Mouse (Mus musculus): Measurements from ENCODE around the gene Actr6. TPM values are rescaled to one million over a fixed set of nuclear protein-coding genes. Genes with fewer than 3 reads are reported as not detected.
A peak's percentile ranks its signal among the peaks of the same experiment; 100 is the strongest.
"Not testable (repeated sequence)": the region's sequence is repeated elsewhere in the genome, so short reads cannot be mapped to it uniquely, and the experiment has no call there.

Actr6 gene
- total RNA-seq, 4 experiments from 2014 or later, result 19.8 to 22.5 (median 20.9) TPM

DNA sequence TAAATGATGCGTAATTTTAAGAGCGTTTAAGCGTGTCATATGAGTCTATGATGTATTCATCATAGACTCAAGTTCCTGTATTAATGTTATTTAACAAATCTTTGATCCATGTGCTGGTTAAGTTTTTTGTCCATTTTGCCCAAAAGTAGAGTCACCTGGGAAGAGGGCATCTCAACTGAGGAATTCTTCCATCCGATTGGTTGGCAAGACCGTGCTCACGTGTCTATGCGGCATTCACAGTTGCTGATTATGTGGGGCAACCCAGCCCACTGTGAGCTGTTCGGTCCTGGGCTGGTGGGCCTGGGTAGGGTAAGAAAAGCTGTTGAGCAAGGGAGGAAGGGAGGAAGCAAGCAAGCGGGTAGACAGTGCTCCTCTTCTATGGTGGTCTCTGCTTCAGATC lies 6.3 kb upstream of the Actr6 start:
- DNase-seq (ENCODE audit: low spot score in 2 of 2), result no peak

DNA sequence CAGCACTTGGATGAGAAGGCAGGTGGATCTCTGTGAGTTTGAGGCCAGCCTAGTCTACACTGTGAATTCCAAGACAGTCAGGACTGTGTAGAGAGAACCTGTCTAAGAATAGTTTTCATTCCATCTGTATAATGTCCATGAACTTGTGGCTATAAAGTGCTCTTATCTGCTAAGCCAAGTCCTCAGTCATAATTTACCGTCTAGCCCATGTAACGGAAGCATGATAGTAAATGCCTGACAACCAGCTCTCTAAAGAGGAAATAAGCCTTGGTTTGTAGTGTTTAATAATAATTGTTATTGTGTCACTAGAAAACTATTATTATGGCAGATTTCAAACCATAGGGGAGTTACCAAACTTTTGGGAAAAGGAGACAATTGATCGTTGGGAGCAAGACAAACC lies 5.8 kb upstream of the Actr6 start:
- no peak for DNase-seq (ENCODE audit: low spot score in 2 of 2)

DNA sequence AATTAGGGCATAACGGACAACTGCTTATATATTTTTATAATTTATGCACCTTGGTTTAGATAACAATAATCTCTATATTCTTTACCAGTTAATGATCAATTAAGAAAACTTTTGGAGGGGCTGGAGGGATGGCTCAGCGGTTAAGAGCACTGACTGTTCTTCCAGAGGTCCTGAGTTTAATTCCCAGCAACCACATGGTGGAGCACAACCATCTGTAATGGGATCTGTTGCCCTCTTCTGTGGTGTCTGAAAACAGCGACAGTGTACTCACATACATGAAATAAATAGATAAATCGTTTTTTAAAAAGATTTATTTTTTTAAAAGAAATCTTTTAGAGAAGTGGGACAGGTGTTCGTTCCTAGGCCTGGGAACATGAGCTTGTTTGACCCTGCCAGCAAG lies 5.0 kb upstream of the Actr6 start:
- DNase-seq (ENCODE audit: low spot score in 2 of 2), result no peak

DNA sequence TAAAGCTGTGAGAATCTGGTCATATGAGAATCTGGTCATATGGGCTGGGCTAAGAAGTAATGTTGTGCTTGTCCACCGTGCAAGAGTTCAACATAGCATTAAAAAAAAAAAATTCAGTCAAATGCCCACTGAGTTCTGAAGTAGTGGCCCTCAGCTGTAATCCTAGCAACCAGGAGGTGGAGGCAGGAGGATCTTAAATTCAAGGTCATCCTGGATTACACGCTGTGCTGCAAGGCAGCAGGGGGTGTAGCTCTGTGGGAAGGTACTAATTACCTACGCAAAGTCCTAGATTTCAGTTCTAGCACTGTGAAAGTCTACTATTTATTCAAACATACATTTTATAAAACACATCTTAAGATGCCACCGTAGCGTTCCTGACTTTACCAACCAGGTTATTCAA lies 754 bp downstream of the Actr6 start:
- DNase-seq (ENCODE audit: low spot score in 2 of 2), result no peak

DNA sequence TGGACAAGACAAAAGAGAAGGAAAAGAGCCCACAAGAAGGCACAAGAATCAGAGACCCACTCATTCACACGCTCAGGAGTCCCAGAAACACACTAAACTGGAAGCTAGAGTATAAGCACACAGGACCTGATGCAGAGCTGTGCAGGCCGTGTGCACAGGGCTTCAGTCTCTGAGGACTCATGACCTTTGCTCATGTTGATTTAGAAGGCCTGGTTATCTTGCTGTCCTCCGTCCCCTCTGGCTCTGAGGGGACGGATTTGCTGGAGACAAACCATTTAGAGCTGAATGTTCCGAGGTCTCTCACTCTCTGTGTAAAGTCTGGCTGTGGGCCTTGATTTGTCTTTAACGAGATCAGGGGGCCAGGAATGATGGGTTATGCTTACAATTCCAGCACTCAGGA lies 1.7 kb downstream of the Actr6 start:
- no peak for DNase-seq (ENCODE audit: low spot score in 2 of 2)

DNA sequence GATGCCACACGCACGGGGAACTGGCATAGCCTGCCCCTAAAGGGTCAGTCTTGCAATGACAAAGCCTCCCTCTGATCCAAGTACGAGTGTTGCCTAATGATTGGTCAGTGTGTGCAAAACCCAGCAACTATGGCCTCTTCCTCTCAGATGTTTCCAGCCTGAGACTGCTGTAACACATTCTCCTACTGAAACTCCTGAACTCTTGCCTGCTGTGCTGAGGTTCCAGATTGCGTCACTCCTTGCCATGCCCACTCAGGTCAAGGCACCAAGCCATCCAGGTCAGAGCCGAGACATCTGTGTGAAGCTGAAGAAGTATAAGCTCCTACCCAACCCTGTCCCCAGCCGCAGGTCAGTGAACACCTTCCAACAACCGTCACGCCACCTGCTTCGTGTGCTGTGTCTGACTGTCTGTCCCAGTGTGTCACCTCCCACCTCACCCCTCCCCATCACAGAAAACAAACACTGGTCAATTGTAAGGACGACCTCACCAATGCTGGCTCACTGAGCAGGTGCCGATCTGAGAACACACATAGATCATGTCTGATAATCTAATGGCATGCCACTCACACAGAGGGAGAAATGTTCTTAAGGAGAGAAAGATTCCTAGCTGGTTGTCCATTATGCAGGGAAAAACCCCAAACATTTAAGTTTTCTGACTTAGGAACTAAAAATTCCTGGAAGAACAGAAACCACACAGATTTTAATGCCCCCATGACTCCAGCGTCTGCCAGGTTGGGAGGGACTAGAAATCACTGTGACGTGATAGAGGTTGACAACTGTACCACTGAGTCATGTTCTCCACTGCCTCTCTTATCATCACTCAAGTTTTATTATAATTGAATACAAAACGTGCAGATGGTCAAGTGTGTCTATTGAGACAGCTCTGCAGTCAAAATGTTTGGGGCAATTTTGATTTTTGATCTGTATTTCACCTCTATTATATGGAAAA lies 9.6 kb downstream of the Actr6 start:
- DNase-seq (ENCODE audit: low spot score in 2 of 2), result no peak

DNA sequence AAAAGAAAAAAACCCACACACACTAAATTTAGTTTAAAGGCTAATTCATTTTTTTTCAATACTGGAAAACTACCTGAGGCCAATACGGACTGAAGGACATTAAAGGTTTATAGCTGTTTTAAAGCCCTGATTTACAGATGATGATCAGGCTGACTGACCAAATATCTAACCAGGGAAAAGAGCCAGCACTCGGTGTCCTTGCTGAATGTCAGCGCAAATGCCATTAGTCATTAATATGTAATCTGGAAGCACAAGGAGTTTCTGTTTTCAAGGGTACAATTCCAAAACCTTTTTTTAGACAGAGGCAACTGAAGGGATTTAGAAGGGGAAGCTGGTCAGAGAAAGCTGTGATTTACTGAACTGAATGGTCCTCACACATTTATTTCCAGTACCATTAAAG lies 11.3 kb downstream of the Actr6 start:
- no peak for DNase-seq (ENCODE audit: low spot score in 2 of 2)

DNA sequence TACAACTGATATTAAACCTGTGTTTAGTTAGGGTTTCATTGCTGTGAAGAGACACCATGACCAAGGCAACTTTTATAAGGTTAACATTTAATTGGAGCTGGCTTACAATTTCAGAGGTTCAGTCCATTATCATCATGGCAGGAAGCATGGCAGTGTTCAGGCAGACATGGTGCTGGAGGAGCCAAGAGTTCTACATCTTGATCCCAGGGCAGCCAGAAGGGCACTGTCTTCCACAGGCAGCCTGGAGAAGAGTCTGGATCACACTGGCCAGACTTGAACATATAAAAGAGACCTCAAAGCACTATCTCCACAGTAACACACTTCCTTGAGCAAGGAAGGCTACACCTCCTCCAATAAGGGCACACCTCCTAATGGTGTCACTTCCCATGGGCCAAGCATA lies 11.8 kb downstream of the Actr6 start:
- DNase-seq (ENCODE audit: low spot score in 2 of 2), result no peak

DNA sequence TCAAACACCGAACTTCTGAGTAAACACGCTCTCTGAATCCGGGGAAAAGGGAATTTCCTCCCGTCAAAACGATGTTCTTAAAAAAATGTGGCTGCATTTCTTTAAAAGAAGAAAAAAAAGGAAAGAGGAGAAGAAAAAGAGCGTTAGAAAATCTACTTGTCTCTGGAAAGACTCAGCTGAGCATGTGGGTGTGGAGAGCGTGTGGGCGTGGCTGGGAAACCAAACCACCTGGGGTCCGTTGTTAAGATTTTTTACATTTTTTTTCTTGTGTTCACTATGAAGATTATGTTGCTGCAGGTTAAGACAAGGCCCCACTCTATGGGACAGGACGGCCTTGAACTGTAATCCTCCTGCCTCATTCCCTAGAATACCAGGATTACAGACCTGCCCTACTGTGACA lies 17.2 kb downstream of the Actr6 start:
- DNase-seq (ENCODE audit: low spot score in 2 of 2), result peak in 1 of 2 experiments; percentile 17

DNA sequence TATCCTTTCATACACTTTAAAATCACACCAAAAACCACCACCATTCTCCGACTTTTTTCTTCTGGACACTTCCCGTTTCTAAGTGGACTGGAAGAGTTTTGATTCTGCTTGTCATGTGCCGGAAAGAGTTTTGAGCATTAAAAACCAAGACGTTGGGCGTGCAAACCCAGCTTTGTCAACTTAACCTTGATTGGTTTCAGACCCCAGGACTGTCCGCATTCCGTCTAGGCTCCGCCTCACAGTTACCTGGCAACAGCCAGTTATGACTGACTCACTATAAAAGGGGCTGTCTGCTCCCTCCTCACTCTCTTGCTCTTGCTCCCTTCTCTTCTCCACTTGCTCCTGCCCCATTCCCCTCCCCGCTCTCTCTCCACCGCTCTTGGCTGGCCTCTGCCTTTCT lies 23.4 kb downstream of the Actr6 start:
- no peak for DNase-seq (ENCODE audit: low spot score in 2 of 2)

DNA sequence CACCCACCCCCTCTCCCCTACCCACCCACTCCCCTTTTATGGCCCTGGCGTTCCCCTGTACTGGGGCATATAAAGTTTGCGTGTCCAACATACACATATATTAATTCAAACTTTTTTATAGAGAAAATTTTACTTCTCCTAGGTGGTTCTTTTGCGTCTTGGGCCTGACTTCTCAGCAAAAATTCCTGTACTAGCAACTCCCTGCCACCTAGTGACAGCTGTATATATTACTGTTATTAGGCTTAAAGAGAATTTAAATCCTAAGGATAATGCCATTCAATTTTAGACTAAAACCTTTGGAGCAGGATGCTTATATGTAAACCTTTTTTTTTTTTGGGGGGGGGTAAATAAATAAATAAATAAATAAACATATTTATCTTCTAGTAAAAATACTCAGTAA lies 24.7 kb downstream of the Actr6 start:
- no peak for DNase-seq (ENCODE audit: low spot score in 2 of 2)

DNA sequence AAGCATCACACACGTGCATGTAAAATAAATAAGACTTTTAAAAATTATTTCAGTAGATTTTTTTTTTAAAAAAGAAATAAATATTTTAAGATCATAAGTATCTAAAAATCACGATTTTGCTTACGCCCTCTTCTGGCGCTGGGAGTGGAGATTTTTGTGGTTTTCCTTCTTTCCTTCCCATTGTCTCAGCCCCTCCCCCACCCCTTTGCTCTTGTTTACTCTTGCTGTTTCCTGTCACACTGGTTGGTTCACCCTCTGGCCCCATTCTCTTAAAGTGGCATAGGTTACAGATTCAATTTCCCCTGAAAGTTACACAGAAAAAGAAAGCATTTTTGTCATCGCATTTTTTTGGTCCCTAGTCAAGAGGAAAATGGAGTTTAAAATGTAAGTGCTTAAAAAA lies 29.1 kb downstream of the Actr6 start:
- DNase-seq (ENCODE audit: low spot score in 2 of 2), result no peak

DNA sequence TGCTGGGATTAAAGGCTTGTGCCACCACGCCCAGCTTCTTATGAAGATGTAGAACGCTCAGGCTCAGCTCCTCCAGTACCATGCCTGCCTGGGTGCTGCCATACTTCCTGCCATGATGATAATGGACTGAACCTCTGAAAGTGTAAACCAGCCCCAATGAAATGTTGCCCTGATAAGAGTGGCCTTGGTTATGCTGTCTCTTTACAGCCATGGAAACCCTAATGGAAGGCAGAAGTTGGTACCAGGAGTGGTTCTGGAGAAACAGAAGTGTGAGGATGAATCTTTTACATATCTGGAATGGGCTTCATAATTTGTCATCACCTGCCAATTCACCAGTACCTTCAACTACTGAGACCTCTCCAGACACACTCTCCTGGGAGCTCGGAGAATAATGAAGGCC lies 34.1 kb downstream of the Actr6 start:
- no peak for DNase-seq (ENCODE audit: low spot score in 2 of 2)

DNA sequence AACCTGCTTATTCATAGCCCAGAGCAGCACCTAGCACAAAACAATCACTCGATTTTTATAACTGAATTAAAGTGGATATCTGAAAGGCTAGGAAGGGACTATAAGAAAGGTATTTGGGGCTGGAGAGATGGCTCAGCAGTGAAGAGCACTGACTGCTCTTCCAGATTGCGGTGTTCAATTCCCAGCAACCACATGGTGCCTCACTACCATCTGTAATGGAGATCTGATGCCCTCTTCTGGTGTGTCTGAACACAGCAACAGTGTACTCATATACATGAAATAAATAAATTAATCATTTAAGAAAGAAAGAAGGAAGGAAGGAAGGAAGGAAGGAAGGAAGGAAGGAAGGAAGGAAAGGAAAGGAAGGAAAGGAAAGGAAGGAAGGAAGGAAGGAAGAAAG lies 35.8 kb downstream of the Actr6 start:
- not testable (repeated sequence) for DNase-seq (ENCODE audit: low spot score in 2 of 2)

DNA sequence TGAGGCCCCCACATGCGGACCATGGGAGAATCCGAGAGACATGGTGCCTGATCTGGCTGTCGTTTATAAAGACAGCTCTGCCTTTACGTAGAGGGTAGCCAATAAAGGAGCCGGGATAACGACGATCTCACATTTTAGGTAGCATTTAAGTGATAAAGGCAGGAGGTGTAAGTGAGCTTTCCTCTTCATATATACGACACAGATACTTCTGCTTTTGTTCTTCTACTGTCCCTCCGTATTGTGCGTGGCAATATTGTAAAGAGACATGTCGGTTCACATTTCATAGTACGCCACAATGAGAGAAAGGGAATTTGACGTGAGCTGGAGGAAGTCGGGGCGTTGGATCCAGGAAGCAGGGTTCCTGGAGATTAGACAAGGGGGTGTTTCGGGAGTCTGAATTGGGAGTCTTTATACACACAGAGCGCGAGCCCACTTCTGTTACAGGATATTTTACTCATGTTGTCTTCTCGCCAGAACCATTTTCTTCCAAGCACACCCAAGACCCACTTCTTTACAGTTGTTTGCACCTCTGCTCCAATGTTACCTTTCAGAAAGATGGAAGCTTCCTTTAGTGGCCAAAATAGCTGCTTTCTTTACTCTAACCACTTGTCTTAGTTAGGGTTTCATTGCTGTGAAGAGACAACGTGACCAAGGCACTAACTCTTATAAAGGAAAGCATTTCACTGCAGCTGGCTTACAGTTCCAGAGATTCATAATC lies 36.7 kb downstream of the Actr6 start:
- DNase-seq (ENCODE audit: low spot score in 2 of 2), result no peak

DNA sequence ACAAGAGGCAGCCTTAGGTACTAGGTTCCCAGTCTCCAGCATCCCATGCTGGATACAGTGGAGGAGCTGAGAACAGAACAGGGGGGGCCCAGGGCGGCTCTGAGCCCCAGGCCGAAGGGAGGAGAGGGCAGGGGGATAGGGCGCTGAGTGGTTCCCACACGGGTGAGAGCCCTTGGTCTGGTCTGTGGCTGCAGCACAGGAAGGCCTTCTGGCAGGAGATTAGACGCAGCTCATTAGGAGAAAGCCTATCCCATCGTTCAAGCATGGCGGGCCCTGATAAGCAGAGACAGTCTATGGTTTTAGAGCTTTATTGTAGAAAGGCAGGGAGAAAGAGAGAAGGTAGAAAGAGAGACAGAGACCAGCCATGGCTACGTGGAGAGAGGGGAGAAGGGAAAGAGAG lies 42.1 kb downstream of the Actr6 start:
- no peak for DNase-seq (ENCODE audit: low spot score in 2 of 2)

DNA sequence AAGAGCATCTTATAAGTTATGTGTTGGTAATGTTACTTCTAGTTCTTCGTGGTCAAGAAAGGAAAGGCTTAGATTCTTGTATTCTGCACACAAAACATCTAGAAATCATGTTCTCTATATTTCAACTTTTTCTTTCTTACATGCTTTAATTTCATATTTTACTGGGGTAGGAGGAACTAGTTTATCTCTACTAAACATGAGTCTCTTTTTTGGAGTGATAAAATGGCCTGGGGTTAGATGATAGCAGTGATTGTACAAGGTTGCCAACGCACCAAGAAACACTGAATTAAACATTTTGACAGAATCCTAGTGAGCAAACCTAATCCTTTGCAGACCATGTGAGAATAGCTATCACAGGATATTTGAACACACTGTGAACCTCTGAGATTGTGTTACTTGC lies 44.6 kb downstream of the Actr6 start:
- DNase-seq (ENCODE audit: low spot score in 2 of 2), result no peak

DNA sequence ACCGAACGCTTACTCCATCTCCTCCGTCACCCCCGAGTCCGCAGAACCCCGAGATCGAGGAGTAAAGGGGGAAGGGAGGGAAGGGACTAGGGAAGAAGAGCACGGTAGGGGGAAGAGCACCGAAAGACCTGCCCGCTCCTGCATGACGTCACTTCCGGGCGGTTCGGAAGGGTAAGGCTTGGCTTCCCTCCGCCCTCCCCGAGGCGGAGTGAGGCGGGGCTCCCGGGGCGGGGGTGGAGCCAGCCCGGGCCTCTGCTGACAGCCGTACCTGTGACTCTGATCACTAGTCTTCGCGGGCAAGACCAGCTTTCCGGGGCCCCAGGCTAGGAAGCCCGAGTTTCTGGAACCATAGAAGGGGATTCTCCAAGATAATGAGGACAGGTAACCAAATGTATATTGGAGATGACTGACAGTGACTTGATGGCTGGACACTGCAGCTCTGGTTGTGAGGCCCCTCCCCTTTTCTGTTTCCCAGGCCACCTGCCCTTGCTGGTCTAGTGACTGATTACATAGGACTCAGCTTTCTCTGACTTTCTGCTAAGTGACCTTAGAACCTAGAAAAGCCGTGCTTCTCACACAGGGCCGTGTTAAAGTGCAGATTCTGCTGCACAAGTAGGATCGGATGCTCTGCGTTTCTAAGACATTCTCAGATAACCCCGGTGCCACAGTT lies 45.8 kb downstream of the Actr6 start, which contains the start of gene Scyl2:
TSS of gene Scyl2 (minus strand) at position 147 of the 670 bp plus-strand sequence.
- peak; percentile 81 to 94 for DNase-seq (ENCODE audit: low spot score in 2 of 2)

DNA sequence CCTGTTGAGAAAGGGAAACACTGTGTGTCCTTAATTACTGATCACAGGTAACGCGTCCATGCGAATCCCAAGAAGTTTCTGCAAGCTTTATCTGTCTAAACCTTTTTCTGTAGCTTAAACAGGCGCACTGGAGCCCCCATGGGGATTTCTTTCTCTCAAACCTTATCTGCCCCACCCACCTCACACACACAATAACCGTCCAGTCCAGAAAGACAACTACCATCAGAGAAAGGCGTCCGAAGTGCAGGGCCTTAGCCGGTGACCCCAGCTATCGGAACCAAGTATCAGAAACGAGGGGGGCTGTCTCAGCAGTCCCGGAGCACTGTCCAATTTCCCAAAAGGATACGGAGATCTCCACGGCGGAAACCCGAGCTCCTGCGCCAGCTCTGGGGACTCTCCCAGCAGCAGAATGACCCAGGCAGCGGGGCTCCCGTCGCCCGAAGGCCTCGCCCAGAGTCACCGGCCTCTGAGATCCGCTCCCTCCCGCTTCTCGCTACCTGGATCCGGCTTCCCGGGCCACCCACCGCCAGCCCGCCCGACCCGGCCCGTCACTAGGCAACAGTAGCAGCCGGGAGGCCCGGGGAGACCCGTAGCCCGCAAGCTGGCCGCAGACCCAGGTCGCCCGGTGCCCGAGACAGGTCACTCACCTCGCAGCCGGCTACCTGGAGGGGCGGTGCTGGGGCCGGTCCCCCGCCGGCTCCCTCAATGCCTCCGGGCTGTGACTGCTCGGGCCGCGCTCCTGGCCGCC lies 46.5 kb downstream of the Actr6 start:
- DNase-seq (ENCODE audit: low spot score in 2 of 2), result no peak

DNA sequence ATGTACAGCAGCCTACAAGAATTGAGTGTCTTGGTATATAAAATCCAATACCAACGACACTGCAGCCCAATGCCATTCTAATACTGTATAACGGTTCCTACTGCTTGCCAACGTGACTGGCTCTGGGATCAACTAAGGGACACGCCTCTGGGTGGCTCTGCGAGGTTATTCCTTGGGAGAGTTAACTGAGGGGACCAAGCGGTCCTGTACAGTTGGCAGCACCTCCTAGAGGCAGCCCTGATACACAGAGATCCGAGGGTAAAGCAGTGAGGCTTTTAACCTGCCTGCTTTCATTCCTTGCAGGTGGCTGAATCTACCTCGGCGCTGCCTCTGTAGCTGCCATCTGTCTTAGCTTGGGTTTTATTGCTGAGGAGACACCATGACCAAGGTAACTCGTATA lies 49.1 kb downstream of the Actr6 start:
- DNase-seq (ENCODE audit: low spot score in 2 of 2), result no peak

DNA sequence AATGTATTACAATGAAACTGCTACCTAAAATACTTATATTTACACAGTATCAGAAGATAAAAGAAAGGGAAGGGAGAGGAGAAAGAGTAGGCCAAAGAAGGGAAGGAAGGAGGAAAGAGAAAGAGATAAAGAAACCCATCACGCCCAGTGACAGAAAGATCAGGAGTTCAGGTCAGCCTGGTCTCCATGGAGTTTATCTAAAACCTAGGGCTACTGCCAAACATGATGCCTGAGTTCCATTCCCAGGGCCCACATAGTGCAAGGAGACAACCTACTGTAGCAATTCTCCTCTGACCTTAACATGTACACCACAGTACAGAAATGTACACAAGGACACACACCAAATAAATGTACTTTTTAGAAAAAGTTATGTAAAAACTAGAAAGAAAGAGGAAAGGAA lies 49.9 kb downstream of the Actr6 start:
- DNase-seq (ENCODE audit: low spot score in 2 of 2), result no peak
